Mouse (Mus musculus) v-Abl transformed pro-B cells (cell line): ENCODE measurements around the gene Actl6a.

Experiments used
- in situ Hi-C, 2 experiments: fragments of 400-800 bp; cut with MboI; formaldehyde crosslinking; loops; one replicate each; pipeline ENCODE4 v1.15.1; 2025; ENCODE audit not compliant: unreplicated experiment in 2 of 2

Gene Actl6a

GRCm38 (mm10) chr3:32691841-32692240, 14.3 kb upstream of the Actl6a start:
- in situ Hi-C loops, result loop anchor here in 1 of 2 experiments (25.0 kb wide), 1 partner anchor 905 kb away; no protein-coding TSS in a partner anchor

GRCm38 (mm10) chr3:32694211-32694610, 11.9 kb upstream of the Actl6a start:
- in situ Hi-C loops, result loop anchor here in 1 of 2 experiments (25.0 kb wide), 1 partner anchor 907 kb away; no protein-coding TSS in a partner anchor

GRCm38 (mm10) chr3:32694737-32695582, 11.1 kb upstream of the Actl6a start:
- in situ Hi-C loops, result loop anchor here (5.0 to 25.0 kb wide), 4 partner anchors 88 to 908 kb away; partner anchors contain the start of gene Zfp639 (in 1 of the 2)

- in situ Hi-C loops, result loop anchor here (5.0 to 25.0 kb wide), 4 partner anchors 88 to 908 kb away; partner anchors contain the start of gene Zfp639 (in 1 of the 2)
Measured at GRCm38 (mm10) chr3:32695583-32695980, 10.5 kb upstream of the Actl6a start.

- in situ Hi-C loops, result loop anchor here (5.0 to 25.0 kb wide), 4 partner anchors 91 to 911 kb away; partner anchors contain the start of gene Zfp639 (in 1 of the 2)
Measured at GRCm38 (mm10) chr3:32698228-32698863, 7.8 kb upstream of the Actl6a start.

- in situ Hi-C loops, result loop anchor here (5.0 to 25.0 kb wide), 6 partner anchors 309 to 1892 kb away; partner anchors contain the start of genes Pik3ca (in 1 of the 2), Skil (in 1 of the 2) and Ttc14 (in 1 of the 2)
Measured at GRCm38 (mm10) chr3:32704021-32704420, 2.1 kb upstream of the Actl6a start.

- in situ Hi-C loops, result loop anchor here (5.0 to 25.0 kb wide), 6 partner anchors 310 to 1892 kb away; partner anchors contain the start of genes Pik3ca (in 1 of the 2), Skil (in 1 of the 2) and Ttc14 (in 1 of the 2)
Measured at GRCm38 (mm10) chr3:32704632-32705031, 1.5 kb upstream of the Actl6a start.

GRCm38 (mm10) chr3:32708052-32708367, 1.9 kb downstream of the Actl6a start:
- in situ Hi-C loops, result loop anchor here (10.0 to 25.0 kb wide), 5 partner anchors 313 to 1896 kb away; partner anchors contain the start of genes Pik3ca (in 1 of the 2), Skil (in 1 of the 2) and Ttc14 (in 1 of the 2)

- in situ Hi-C loops, result loop anchor here (10.0 to 25.0 kb wide), 5 partner anchors 314 to 1896 kb away; partner anchors contain the start of genes Pik3ca (in 1 of the 2), Skil (in 1 of the 2) and Ttc14 (in 1 of the 2)
Measured at GRCm38 (mm10) chr3:32708368-32709231, 2.5 kb downstream of the Actl6a start.

- in situ Hi-C loops, result loop anchor here (10.0 to 25.0 kb wide), 5 partner anchors 315 to 1897 kb away; partner anchors contain the start of genes Pik3ca (in 1 of the 2), Skil (in 1 of the 2) and Ttc14 (in 1 of the 2)
Measured at GRCm38 (mm10) chr3:32709388-32709787, 3.3 kb downstream of the Actl6a start.

GRCm38 (mm10) chr3:32713711-32714110, 7.6 kb downstream of the Actl6a start:
- in situ Hi-C loops, result loop anchor here in 1 of 2 experiments (10.0 to 25.0 kb wide), 3 partner anchors 1341 to 1901 kb away; partner anchors contain the start of gene Skil

- in situ Hi-C loops, result loop anchor here in 1 of 2 experiments (10.0 to 25.0 kb wide), 3 partner anchors 1337 to 1905 kb away; partner anchors contain the start of gene Skil
Measured at GRCm38 (mm10) chr3:32717403-32717802, 11.3 kb downstream of the Actl6a start.

GRCm38 (mm10) chr3:32718271-32718670, 12.2 kb downstream of the Actl6a start:
- in situ Hi-C loops, result loop anchor here in 1 of 2 experiments (10.0 to 25.0 kb wide), 3 partner anchors 1337 to 1906 kb away; partner anchors contain the start of gene Skil

- in situ Hi-C loops, result loop anchor here in 1 of 2 experiments (25.0 kb wide), 2 partner anchors 1637 to 1912 kb away; partner anchors contain the start of gene Skil
Measured at GRCm38 (mm10) chr3:32724191-32724590, 18.1 kb downstream of the Actl6a start.

GRCm38 (mm10) chr3:32725951-32726350, 19.9 kb downstream of the Actl6a start:
- in situ Hi-C loops, result loop anchor here (25.0 kb wide), 2 partner anchors 1311 to 1589 kb away; partner anchors contain the start of gene Cldn11 (in 1 of the 2)

- in situ Hi-C loops, result loop anchor here (25.0 kb wide), 2 partner anchors 1309 to 1591 kb away; partner anchors contain the start of gene Cldn11 (in 1 of the 2)
Measured at GRCm38 (mm10) chr3:32727861-32728260, 21.8 kb downstream of the Actl6a start.

GRCm38 (mm10) chr3:32736244-32737171, 30.4 kb downstream of the Actl6a start, which contains the start of gene Ndufb5:
Gene Ndufb5 (plus strand): TSS chr3:32736990.
- in situ Hi-C loops, result loop anchor here (10.0 to 25.0 kb wide), 3 partner anchors 1068 to 1599 kb away; partner anchors contain the start of gene Cldn11 (in 1 of the 2)
